Mouse (Mus musculus): ENCODE measurements at regions not wholly inside any gene's neighbourhood (a gene's known extent, or its start where the extent isn't known, plus 50 kb on each side); places are given as distances from the start of the nearest gene placed in this dataset.

- in situ Hi-C loops (cut with MboI; ENCODE audit: low sequenced_read_pairs): no loop called here
These were observed 59.7 kb downstream of the H2al1j start for GRCm38 (mm10) chrX:11387200-11387940.

DNA sequence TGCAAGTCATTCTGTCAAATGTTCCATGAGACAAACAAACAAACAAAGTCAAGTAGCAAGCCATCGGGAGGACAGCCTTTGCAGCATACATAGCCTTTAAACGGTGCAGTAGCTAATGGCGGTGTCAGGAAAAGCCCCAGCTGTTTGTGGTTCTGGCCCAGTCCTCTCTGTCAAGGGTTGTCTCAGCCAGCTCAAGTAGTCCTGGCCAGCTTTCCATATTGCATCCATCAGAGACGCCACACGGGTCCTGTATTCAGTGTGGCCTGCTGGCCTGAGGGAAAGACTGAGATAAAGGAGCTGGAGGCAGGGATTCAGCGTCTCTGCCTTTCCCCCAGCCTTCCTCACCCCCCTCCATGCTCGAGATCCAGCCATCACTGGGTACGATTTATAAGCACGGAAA, 61.2 kb downstream of the H2al1j start:
- in situ Hi-C loops (cut with MboI; ENCODE audit: low sequenced_read_pairs): no loop called here

DNA sequence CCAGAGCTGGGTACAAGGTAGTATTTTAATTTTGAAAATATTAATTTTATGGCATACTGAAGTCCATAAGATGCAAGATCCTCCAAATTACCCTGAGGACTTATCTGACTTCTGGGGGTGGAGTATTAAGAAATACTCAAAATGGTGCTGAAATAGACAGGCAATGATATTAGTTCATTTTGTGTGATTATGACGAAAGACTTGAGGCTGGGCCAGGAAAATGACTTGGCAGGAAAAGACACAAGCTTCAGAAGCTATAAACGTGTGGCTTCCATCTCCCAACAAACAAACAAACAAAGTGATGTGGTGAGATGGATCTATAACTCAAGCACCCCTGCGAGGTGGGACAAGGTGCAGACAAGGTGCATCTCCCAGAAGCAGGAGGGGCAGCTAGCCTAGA, 72.8 kb downstream of the H2al1j start:
- in situ Hi-C loops (cut with MboI; ENCODE audit: low sequenced_read_pairs): no loop called here

GRCm38 (mm10) chrX:11404369-11404768, 76.7 kb downstream of the H2al1j start:
- in situ Hi-C loops (cut with MboI; ENCODE audit: low sequenced_read_pairs): no loop called here

DNA sequence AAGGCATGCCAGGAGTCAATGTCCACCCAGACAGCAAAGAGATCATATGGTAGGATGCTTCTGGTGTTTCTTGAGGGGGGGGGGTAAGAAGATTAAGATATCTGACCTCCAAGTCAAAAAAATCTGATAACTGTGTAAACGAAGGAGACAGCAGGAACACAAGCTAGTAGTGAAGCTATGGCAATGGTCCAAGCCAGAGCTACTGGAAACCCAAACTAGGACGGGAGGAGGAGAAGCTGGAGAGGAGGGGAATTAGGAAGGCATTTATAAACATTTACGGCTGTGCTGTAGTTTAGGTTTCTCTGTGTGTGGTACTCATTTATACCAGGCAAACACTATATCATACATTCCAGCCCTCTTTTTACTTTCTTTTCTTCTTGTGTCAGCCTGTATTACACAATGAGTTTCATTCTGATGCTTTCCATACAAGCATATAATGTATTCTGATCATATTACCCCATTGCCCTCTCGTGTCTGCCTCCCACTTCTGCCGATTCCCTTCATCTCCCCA, 84.7 kb downstream of the H2al1j start:
- in situ Hi-C loops (cut with MboI; ENCODE audit: low sequenced_read_pairs): no loop called here

DNA sequence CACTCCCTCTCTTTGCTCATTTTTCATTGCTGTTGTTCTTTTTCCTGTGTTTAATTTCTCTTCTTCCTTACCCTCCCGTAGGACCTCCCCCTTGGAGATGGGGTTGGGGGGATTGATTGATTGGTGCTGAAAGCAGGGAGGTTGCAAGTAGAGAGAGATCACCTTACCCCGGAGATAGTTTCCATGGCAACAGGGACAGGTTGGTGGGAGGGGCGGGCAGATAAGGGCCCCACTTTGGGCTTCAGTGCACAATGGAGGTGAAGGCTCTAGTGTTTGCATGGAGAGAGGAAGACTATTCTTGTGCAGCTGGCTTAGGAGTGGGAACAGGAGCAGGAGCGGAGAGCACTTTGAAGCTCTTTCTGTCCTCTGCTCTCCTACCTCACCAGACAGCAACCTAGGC, 88.0 kb downstream of the H2al1j start:
- in situ Hi-C loops (cut with MboI; ENCODE audit: low sequenced_read_pairs): no loop called here

DNA sequence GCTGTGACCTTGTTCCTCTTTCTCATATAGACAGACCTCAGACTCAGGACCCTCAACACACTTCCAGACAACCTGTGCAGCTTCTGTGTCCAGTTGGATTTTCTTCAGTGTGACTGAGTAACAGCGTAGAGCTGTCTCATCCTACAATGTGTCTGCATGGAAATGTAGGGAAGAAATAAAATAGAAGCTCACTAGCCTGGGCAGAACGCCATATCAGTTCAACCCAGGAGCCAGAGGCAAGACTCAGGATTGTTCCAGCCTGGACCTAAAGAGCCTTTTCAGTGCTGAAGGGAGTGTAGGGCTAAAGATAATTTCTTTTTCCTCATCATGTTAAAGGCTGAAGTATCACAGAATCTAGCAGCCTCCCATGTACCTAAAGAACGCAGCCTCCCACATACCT, 88.9 kb downstream of the H2al1j start:
- in situ Hi-C loops (cut with MboI; ENCODE audit: low sequenced_read_pairs): no loop called here

GRCm38 (mm10) chrX:11417861-11418260, 90.2 kb downstream of the H2al1j start:
- in situ Hi-C loops (cut with MboI; ENCODE audit: low sequenced_read_pairs): no loop called here

- in situ Hi-C loops (cut with MboI; ENCODE audit: low sequenced_read_pairs): no loop called here
These were observed 90.6 kb downstream of the H2al1j start for GRCm38 (mm10) chrX:11418261-11418660.

DNA sequence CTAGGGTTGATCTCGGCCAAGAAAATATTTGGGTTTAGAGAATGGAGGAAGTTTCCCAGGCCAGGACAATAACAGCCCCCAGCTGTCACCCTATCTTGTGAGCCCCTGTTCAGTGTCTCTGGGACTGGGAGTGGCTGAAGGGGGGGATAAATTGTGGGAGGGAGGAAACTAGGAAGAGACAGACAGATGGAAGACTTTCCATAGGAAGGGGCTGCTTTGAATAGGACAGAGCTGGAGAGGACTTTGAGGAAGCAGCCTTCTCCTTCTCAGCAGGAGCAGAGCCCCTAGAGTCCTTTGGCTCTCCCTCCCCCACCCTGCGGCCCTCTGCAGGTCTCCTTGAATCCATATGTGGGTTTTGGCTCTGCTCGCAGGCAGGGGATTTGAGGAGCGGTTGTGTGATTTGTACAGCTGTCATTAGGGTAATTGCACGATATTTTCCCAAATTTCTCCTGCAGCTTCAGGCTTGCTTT, 91.6 kb downstream of the H2al1j start:
- in situ Hi-C loops (cut with MboI; ENCODE audit: low sequenced_read_pairs): no loop called here

DNA sequence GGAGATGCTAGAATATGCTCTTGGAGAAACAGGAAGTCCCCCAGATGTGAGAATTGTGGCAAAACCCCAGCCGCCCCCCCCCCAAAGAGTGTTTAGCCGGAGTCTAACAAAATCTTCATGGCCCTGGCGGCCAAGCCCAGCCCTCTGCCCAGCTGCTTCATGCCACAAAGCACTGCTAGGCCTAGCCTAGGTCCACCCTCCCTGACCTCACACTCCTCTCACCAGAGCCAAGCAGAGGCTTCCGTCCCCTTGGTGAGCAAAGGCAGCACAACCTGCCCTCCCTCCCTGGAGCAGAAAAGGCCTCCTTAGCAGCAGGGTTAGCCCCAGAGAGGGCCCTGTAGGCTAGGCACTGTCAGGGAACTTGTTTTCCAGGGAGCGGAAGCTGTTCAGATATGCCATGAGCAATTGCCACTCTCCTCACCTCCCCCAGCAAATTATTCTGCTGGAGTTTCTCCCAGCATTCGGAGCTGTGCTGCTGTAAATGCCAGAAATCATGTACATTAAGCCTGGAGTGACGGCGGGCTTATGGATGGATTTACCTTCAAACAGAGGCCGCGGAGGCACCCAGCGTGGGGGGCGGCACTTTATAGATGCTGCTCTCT, 104.9 kb downstream of the H2al1j start:
- in situ Hi-C loops (cut with MboI; ENCODE audit: low sequenced_read_pairs): no loop called here

DNA sequence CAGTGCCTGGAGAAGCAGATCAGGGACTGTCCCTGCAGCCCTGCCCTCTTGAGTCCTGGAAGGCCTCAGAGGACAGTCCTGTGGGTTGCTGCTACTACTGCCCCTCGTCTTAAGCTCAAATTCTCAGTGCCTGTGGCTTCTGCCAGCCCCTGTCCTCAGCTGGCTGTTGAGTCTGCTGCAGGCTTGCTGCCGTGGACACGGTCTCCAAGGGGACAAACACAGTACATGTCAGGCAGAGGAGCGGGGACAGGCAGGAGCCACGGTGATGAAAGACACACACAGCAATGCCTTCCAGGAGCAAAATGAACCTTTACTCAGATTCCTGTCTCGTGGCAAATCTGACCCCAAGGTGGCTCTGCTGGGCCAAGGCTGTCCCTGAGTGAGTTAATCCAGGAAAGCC, 107.7 kb downstream of the H2al1j start:
- in situ Hi-C loops (cut with MboI; ENCODE audit: low sequenced_read_pairs): no loop called here

- in situ Hi-C loops (cut with MboI; ENCODE audit: low sequenced_read_pairs): no loop called here
These were observed 109.7 kb downstream of the H2al1j start for GRCm38 (mm10) chrX:11437151-11437944.

DNA sequence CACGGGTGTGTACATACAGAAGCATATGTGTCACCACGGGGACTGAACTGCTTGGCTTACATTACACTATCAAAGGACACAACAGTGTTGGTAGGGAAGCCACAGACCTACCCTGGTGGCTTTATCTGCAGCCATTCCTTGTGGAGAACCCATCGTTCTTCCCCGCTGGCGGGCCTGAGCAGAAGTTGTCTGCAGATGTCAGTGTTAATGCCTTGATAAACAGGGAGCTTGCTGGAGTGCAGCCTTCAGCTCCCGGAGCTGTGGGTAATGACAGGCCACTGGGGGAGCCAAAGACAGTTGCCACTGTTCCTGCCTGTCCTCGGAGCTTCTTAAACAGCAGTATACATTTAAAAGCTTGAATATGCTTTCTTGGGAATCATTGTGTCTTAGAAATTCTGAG, 115.9 kb downstream of the H2al1j start:
- in situ Hi-C loops (cut with MboI; ENCODE audit: low sequenced_read_pairs): no loop called here

- in situ Hi-C loops (cut with MboI; ENCODE audit: low sequenced_read_pairs): no loop called here
These were observed 116.7 kb downstream of the H2al1j start for GRCm38 (mm10) chrX:11444261-11444725.

GRCm38 (mm10) chrX:11448711-11449110, 121.1 kb downstream of the H2al1j start:
- in situ Hi-C loops (cut with MboI; ENCODE audit: low sequenced_read_pairs): no loop called here

DNA sequence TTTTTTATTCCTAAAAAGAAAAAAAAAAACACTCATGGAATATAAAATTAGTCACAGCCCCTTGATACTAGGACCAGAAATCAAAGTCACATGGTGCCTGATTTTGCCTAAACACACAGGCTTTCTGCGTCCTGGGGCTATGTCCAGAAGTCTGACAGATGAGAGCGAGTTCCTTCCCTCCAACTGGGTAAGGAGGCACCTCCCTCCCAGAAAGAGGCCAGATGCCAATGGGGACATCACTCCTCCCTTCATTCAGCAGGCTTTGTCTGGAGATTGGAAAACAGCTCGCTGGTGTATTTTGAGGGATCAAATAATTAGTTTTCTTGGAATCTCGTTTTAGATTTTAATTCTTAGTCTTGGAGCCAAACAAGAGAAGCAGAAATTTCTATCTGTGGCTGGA, 130.9 kb downstream of the H2al1j start:
- in situ Hi-C loops (cut with MboI; ENCODE audit: low sequenced_read_pairs): no loop called here

DNA sequence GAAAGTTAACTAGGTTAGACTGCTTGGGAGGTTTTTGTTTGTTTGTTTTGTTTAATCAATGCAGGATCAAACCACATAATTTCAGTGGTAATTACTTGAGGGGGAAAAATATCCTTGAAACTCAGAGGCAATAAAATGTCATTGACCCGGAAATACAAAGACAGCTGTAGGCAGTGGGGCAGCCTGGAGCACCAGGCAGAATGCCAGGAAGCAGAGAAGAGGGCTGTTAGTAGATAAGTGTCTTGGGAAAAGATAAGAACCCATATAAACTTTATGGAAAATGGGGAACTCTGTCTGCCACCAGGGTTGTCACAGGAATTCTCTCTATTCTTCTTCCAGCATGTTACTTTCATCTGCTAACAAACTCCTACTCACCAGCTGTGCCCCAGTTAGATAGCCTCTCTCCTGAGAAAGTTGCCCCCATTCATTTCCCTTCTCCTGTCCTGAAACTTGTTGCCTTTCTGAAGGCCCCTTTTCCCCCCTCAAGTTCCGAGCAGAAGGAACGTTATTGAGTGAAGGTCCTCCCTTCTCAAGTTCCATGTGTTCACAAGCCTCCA, 136.4 kb downstream of the H2al1j start:
- in situ Hi-C loops (cut with MboI; ENCODE audit: low sequenced_read_pairs): no loop called here

DNA sequence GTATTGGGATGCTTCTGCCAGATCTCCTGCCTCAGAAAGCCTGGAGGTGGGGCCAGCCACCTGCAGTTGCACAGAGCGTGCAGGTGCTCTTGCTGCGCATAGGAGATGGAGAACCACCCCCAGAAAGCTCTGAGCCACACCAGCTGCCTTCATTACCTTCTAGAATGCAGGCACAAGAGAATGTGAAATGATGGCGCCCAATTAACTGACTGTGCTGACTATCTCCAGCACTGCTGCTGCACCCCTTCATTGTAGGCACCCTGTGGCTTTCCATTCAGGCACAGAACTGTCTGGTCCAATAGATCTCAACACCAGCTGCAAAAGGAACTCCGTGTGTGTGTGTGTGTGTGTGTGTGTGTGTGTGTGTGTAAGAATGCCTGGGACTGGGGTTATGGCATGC, 138.6 kb downstream of the H2al1j start:
- in situ Hi-C loops (cut with MboI; ENCODE audit: low sequenced_read_pairs): no loop called here

- in situ Hi-C loops (cut with MboI; ENCODE audit: low sequenced_read_pairs): no loop called here
These were observed 152.2 kb downstream of the H2al1j start for GRCm38 (mm10) chrX:11479696-11480339.

DNA sequence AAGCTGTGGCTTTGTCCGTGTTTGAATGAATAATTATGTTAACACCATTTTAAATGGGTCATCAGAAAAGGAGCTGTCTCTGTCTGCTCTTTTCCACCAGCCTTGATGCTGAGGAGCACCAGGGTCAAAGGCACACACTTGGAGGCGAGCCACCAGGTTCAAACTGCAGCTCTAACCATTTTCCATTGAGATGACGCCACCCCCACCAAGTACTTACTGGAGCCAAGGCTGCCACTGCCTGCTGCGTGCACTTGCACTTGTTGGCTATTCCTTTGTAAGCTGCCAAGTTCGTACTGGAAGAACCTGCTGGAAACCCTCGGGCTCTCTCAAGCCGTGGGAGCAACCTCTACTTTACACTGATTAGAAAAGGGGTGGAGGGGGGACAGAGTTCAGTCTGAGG, 154.5 kb downstream of the H2al1j start:
- in situ Hi-C loops (cut with MboI; ENCODE audit: low sequenced_read_pairs): no loop called here
